Mouse (Mus musculus) CH12.LX (cell line): ENCODE measurements around the gene 1600014C10Rik. TPM values are rescaled to one million over a fixed set of nuclear protein-coding genes. Genes with fewer than 3 reads are reported as not detected.

ENCODE experiments used
- DNase-seq: peaks from one replicate; pipeline ENCODE4 v3.0.0-alpha.2; 2013; ENCODE audit errors: extremely low read depth
- H3K27ac ChIP-seq: 2 replicates; pipeline ENCODE4 v1.5.1; 2012; ENCODE audit warnings: low read depth, mild to moderate bottlenecking, control low read depth, moderate library complexity; ENCODE audit not compliant: insufficient read depth
- H3K27me3 ChIP-seq: replicated peaks from 2 replicates; pipeline ENCODE3; 2012; ENCODE audit warnings: inconsistent platforms
- H3K36me3 ChIP-seq, 2 experiments: replicated peaks in 1 of 2; 2 replicates each; pipeline versions ENCODE3 to v1.6.1; 2012; ENCODE audit warnings: inconsistent platforms in 1 of 2, low read length in 1 of 2, mild to moderate bottlenecking in 1 of 2, mixed read lengths in 1 of 2, moderate library complexity in 1 of 2; ENCODE audit not compliant: control insufficient read depth in 1 of 2, insufficient read depth in 1 of 2
- H3K4me1 ChIP-seq, 2 experiments: 2 replicates each; pipeline ENCODE4 v1.6.1; 2012; ENCODE audit warnings: inconsistent platforms in 1 of 2, moderate library complexity in 1 of 2; ENCODE audit not compliant: insufficient read depth in 2 of 2, control insufficient read depth in 1 of 2
- H3K4me2 ChIP-seq: 2 replicates; pipeline ENCODE4 v1.6.1; 2012; ENCODE audit warnings: low read depth, mild to moderate bottlenecking, control low read depth; ENCODE audit not compliant: poor library complexity, insufficient read depth, severe bottlenecking
- H3K4me3 ChIP-seq, 3 experiments: fragments of 150-350 bp in 1 of 3; sonication (generic) in 1 of 3; replicated peaks in 1 of 3; 2 replicates each; pipeline versions ENCODE3 to v1.5.1; 2011 to 2012; ENCODE audit warnings: low read depth in 2 of 3, low read length in 2 of 3, mild to moderate bottlenecking in 2 of 3, moderate library complexity in 2 of 3, control low read depth in 1 of 3, improper control_type of control experiment in 1 of 3, inconsistent platforms in 1 of 3, mixed read lengths in 1 of 3; ENCODE audit not compliant: poor library complexity in 1 of 3
- H3K79me2 ChIP-seq: replicated peaks from 2 replicates; pipeline ENCODE4 v1.6.1; 2012; ENCODE audit warnings: mild to moderate bottlenecking, moderate library complexity; ENCODE audit not compliant: control insufficient read depth, poor library complexity, insufficient read depth, severe bottlenecking; ENCODE audit errors: extremely low read depth
- H3K9ac ChIP-seq: 2 replicates; pipeline ENCODE4 v1.6.1; 2012; ENCODE audit warnings: low read depth, mild to moderate bottlenecking, control low read depth, moderate library complexity; ENCODE audit not compliant: insufficient read depth
- H3K9me3 ChIP-seq: replicated peaks from 2 replicates; pipeline ENCODE3; 2012; ENCODE audit warnings: low read length, inconsistent platforms, mixed read lengths
- CHD1 ChIP-seq: IDR thresholded peaks from 2 replicates; pipeline ENCODE4 v1.6.1; 2012; ENCODE audit warnings: low read depth, low read length, improper control_type of control experiment, inconsistent platforms
- CTCF ChIP-seq, 2 experiments: IDR thresholded peaks in 1 of 2; conservative IDR thresholded peaks in 1 of 2; 2 replicates each; pipeline ENCODE4 v1.5.1; 2011 to 2012; ENCODE audit warnings: low read depth in 2 of 2, low read length in 2 of 2, improper control_type of control experiment in 1 of 2, inconsistent platforms in 1 of 2, mild to moderate bottlenecking in 1 of 2, moderate library complexity in 1 of 2
- ELF1 ChIP-seq: IDR thresholded peaks from 2 replicates; pipeline ENCODE4 v1.6.1; 2014; ENCODE audit warnings: low read depth, mild to moderate bottlenecking, inconsistent platforms, low read length, improper control_type of control experiment
- EP300 ChIP-seq: IDR thresholded peaks from 2 replicates; pipeline ENCODE4 v1.6.1; 2011; ENCODE audit warnings: low read length, improper control_type of control experiment
- ETS1 ChIP-seq: conservative IDR thresholded peaks from 2 replicates; pipeline ENCODE4 v1.6.1; 2012; ENCODE audit warnings: low read depth, mild to moderate bottlenecking, inconsistent platforms, low read length, improper control_type of control experiment, moderate library complexity
- HCFC1 ChIP-seq: IDR thresholded peaks from 2 replicates; pipeline ENCODE4 v1.6.1; 2012; ENCODE audit warnings: low read depth, mild to moderate bottlenecking, inconsistent platforms, low read length, improper control_type of control experiment
- KAT2A ChIP-seq: IDR thresholded peaks from 2 replicates; pipeline ENCODE4 v1.6.1; 2012; ENCODE audit warnings: low read length, improper control_type of control experiment, inconsistent platforms; ENCODE audit not compliant: insufficient replicate concordance
- MAFK ChIP-seq: IDR thresholded peaks from 2 replicates; pipeline ENCODE4 v1.6.1; 2011; ENCODE audit warnings: low read length, improper control_type of control experiment; ENCODE audit not compliant: insufficient replicate concordance
- MAX ChIP-seq: IDR thresholded peaks from 2 replicates; pipeline ENCODE4 v1.6.1; 2011; ENCODE audit warnings: low read length, improper control_type of control experiment
- MAZ ChIP-seq: IDR thresholded peaks from 2 replicates; pipeline ENCODE4 v1.6.1; 2012; ENCODE audit warnings: low read depth, mild to moderate bottlenecking, inconsistent platforms, low read length, improper control_type of control experiment, moderate library complexity
- MEF2A ChIP-seq: IDR thresholded peaks from 2 replicates; pipeline ENCODE4 v1.6.1; 2014; ENCODE audit warnings: low read depth, mild to moderate bottlenecking, inconsistent platforms, low read length, improper control_type of control experiment, borderline replicate concordance
- MXI1 ChIP-seq: IDR thresholded peaks from 2 replicates; pipeline ENCODE4 v1.6.1; 2011; ENCODE audit warnings: mild to moderate bottlenecking, low read depth, low read length, improper control_type of control experiment
- MYC ChIP-seq: IDR thresholded peaks from 2 replicates; pipeline ENCODE4 v1.6.1; 2011; ENCODE audit warnings: low read depth, mild to moderate bottlenecking, improper control_type of control experiment, low read length
- NRF1 ChIP-seq: IDR thresholded peaks from 2 replicates; pipeline ENCODE4 v1.6.1; 2014; ENCODE audit warnings: low read depth, mild to moderate bottlenecking, inconsistent platforms, low read length, improper control_type of control experiment, moderate library complexity
- RAD21 ChIP-seq: IDR thresholded peaks from 2 replicates; pipeline ENCODE4 v1.6.1; 2011; ENCODE audit warnings: low read depth, mild to moderate bottlenecking, low read length, improper control_type of control experiment, moderate library complexity
- SMC3 ChIP-seq: IDR thresholded peaks from 2 replicates; pipeline ENCODE4 v1.6.1; 2011; ENCODE audit warnings: low read depth, low read length, improper control_type of control experiment
- TBP ChIP-seq: conservative IDR thresholded peaks from 2 replicates; pipeline ENCODE4 v1.6.1; 2011; ENCODE audit warnings: low read depth, low read length, improper control_type of control experiment
- USF2 ChIP-seq: conservative IDR thresholded peaks from 2 replicates; pipeline ENCODE4 v1.6.1; 2011; ENCODE audit warnings: low read depth, low read length, improper control_type of control experiment
- ZMIZ1 ChIP-seq: IDR thresholded peaks from 2 replicates; pipeline ENCODE4 v1.6.1; 2012; ENCODE audit warnings: low read depth, mild to moderate bottlenecking, inconsistent platforms, low read length, improper control_type of control experiment
- dilution Hi-C: fragments of 300-500 bp; cut with MboI; formaldehyde crosslinking; loops from 2 replicates; pipeline ENCODE4 v1.14.3; 2020; ENCODE audit warnings: low sequenced_read_pairs; ENCODE audit not compliant: extremely low pct_unique_long_range_greater_than_20kb, extremely low pct_ligation_motif_present
- in situ Hi-C: fragments of 300-500 bp; cut with MboI; formaldehyde crosslinking; loops from 3 replicates; pipeline ENCODE4 v1.14.3; 2019; ENCODE audit warnings: low sequenced_read_pairs, low pct_ligation_motif_present, low pct_unique_long_range_greater_than_20kb, mixed read lengths
- polyA plus RNA-seq: library from polyadenylated mRNA; unstranded; fragments of >175 nt; gene quantifications from 2 replicates; pipeline ENCODE4 v1.2.1, GENCODE M21; 2012; ENCODE audit warnings: low read depth; ENCODE audit not compliant: insufficient read length
- total RNA-seq, 2 experiments: library from RNA; depleted of rRNA; stranded (reverse); fragments of 300-350 nt in 1 of 2; fragments of >200 nt in 1 of 2; gene quantifications; 2 replicates each; pipeline ENCODE4 v1.2.3; 2012 to 2014

Gene 1600014C10Rik
- total and polyA plus RNA-seq, 3 experiments = 7.4 to 10.6 (median 10.3) TPM

GRCm38 (mm10) chr7:38204314-38204713, 21.3 kb downstream of the 1600014C10Rik start:
- Histone ChIP-seq H3K4me2 (no peak overlapping the region), H3K4me3 (no peak overlapping the region), H3K27me3 (no peaks in the 10 kb centered on the region), H3K9ac (no peak overlapping the region), H3K4me1 (peaks cover 0 to 11% of the 10 kb centered on the region in 2 experiments; a peak in 2 of 4 replicates), H3K36me3 (no peaks in the 10 kb centered on the region), H3K27ac (no peak overlapping the region), H3K79me2 (no peaks in the 10 kb centered on the region), H3K9me3 (peaks cover 4% of the 10 kb centered on the region)
- no peak for DNase-seq
- no peak for TF ChIP-seq MAFK
- peak; percentile 20 to 38; a peak in 2 of 4 replicates for TF ChIP-seq CTCF (conservative IDR thresholded peaks at IDR 0.05 in 1 of 2, IDR thresholded peaks at IDR 0.05 in 1 of 2; ENCODE audit: low read depth in 2 of 2, low read length in 2 of 2)
- in situ Hi-C loops = loop anchor here (10.0 kb wide), 1 partner anchor 60 kb away; no protein-coding TSS in a partner anchor
- dilution Hi-C loops = no loop called here

- peaks cover 0 to 11% of the 10 kb centered on the region in 2 experiments; a peak in 2 of 4 replicates for H3K4me1 ChIP-seq
- H3K4me2 ChIP-seq = no peak overlapping the region
- DNase-seq = no peak
- no peak for TF ChIP-seq MXI1
- no peak for TF ChIP-seq MYC
- TF ChIP-seq TBP = no peak
- TF ChIP-seq EP300 = no peak
- no peak for TF ChIP-seq NRF1
- TF ChIP-seq HCFC1 = no peak
- TF ChIP-seq MAX = no peak
- TF ChIP-seq ELF1 = no peak
- TF ChIP-seq RAD21 = no peak
- no peak for TF ChIP-seq CTCF (conservative IDR thresholded peaks at IDR 0.05 in 1 of 2, IDR thresholded peaks at IDR 0.05 in 1 of 2; ENCODE audit: low read depth in 2 of 2, low read length in 2 of 2)
- no peak for TF ChIP-seq ZMIZ1
- H3K4me3 ChIP-seq = no peak overlapping the region
- H3K9me3 ChIP-seq = peaks cover 4% of the 10 kb centered on the region
- no peaks in the 10 kb centered on the region for H3K27me3 ChIP-seq
- no peak overlapping the region for H3K27ac ChIP-seq
- in situ Hi-C loops (loop anchor here (10.0 kb wide), 1 partner anchor 59 kb away; no protein-coding TSS in a partner anchor), dilution Hi-C loops (no loop called here)
- H3K79me2 ChIP-seq = no peaks in the 10 kb centered on the region
- H3K9ac ChIP-seq = no peak overlapping the region
- no peaks in the 10 kb centered on the region for H3K36me3 ChIP-seq
These were observed 22.8 kb downstream of the 1600014C10Rik start for GRCm38 (mm10) chr7:38205801-38206200.

GRCm38 (mm10) chr7:38206564-38206963, 23.5 kb downstream of the 1600014C10Rik start:
- no peak overlapping the region for H3K4me3 ChIP-seq
- TF ChIP-seq MEF2A (no peak), USF2 (no peak), ETS1 (no peak), HCFC1 (no peak), MXI1 (no peak), CHD1 (no peak), EP300 (no peak), MAZ (no peak), KAT2A (no peak), SMC3 (no peak)
- H3K9me3 ChIP-seq = peaks cover 4% of the 10 kb centered on the region
- DNase-seq = no peak
- no peak overlapping the region for H3K9ac ChIP-seq
- no peak overlapping the region for H3K27ac ChIP-seq
- peaks cover 0 to 11% of the 10 kb centered on the region in 2 experiments; a peak in 2 of 4 replicates for H3K4me1 ChIP-seq
- H3K36me3 ChIP-seq = no peaks in the 10 kb centered on the region
- H3K4me2 ChIP-seq = no peak overlapping the region
- dilution Hi-C loops (no loop called here), in situ Hi-C loops (loop anchor here (10.0 kb wide), 1 partner anchor 58 kb away; no protein-coding TSS in a partner anchor)
- H3K27me3 ChIP-seq = no peaks in the 10 kb centered on the region
- H3K79me2 ChIP-seq = no peaks in the 10 kb centered on the region
